Mouse (Mus musculus) inflammation-experienced regulatory T-cells, adult 16 weeks (primary cell): ENCODE data around the gene Dthd1. TPM values are rescaled to one million over a fixed set of nuclear protein-coding genes. Genes with fewer than 3 reads are reported as not detected.

Source experiments
- polyA plus RNA-seq: library from polyadenylated mRNA; unstranded; fragments of 100-300 nt; shearing (Covaris generic); gene quantifications from one replicate; pipeline ENCODE4 v1.2.1, GENCODE M21; 2017

Gene Dthd1
- not detected for polyA plus RNA-seq

DNA sequence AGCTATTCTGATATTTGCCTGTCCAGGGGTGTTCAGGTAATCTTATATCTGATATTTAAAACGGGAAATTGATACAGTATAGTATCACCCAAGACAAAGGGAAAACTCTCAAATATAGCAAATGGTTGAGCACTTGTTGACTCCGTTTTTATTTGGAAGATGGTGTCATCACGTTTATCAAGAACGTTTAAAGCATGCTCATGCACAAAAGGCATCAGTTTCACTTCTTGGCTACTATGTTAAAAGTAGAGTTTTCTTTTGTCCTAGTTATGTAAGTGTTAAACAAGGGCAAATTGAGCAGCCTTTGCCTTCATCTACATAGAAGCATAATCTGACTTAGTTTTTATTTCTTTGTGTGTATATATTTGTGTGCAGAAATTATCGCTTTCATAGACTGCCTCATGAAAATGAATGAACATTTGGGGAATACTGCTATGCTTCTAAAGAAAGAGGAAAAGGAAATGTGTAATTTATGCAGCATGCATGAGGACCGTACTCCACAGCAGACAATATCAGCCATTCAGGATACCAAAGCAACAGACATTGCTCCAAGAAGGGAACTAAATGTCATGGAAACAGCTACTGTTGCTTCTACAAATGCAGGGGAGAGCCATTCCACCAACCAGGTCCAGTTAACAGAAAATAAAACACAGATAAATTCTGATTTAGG, at the start of gene Dthd1:
TSS of gene Dthd1 (plus strand) at position 422 of the 670 bp plus-strand sequence.

DNA sequence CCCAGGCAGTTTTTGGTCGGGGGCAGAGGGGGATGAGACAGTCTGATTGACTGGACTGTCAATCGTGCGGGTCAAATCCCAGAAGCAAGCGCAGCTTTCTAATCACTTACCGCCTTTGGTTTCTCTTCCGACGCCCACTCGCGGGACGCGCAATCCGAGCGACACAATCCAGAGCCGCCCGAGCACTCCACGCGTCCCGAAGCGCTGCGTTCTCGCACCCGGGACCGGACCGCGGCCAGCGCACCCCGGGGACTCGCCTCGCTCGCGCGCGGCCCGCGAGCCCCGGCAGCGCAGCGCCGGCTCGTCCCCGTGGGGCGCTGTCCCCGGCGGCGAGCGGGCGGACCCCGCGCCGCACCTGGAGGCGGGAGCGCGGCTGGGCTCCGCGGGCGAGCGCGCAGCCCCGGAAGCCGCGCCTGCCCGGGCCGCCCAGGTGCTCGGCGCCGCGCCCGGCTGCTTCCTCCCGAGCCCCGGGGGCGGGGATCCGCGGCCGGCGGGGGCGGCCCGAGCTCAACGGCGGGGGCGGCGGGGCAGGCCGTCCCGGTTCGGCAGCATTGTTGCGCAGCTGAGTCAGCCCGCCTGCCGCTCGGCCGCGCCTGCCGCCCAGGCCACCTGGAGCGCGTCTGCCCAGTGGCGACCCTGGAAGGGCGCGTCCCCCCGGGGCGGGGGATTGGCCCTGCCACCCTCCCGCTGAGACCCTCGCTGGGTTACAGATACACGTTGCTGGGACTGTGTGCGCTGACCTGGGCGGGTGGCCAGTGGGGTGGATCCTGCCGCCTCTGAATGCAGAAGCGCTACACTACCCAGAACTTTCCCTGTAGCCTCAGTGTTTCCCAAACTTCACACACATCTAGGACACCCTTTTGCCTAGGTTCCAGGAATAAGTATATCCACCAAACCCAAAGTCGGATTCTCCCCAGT, 47.6 kb upstream of the Dthd1 start, which contains the start of gene Arap2:
TSS of gene Arap2 (minus strand) at position 376 of the 918 bp plus-strand sequence.

Other genes starting within 250 kb of the Dthd1 start
- 20.8 TPM for gene Arap2, start 47.7 kb upstream of the Dthd1 start, polyA plus RNA-seq